Mouse (Mus musculus): ENCODE data around the gene Rpl22.

- TF ChIP-seq POLR2A (IDR thresholded peaks at IDR 0.05; ENCODE audit: control insufficient read depth, low read depth, low read length) = no peak
- peak; percentile 88 for TF ChIP-seq CTCF (IDR thresholded peaks at IDR 0.05; ENCODE audit: control insufficient read depth, insufficient read depth, insufficient replicate concordance, low read depth, low read length)
These were observed 48.9 kb upstream of the Rpl22 start for GRCm38 (mm10) chr4:152276389-152277347.

All from testis, adult 2 months (tissue).